Mouse (Mus musculus) CD4-positive helper T cell, adult 2 months (primary cell): ENCODE measurements around the gene Tnr.

Experiments used
- DNase-seq: peaks from one replicate; pipeline ENCODE4 v3.0.0-alpha.2; 2012; ENCODE audit warnings: low read depth, missing footprints, low spot score

Tnr gene

DNA sequence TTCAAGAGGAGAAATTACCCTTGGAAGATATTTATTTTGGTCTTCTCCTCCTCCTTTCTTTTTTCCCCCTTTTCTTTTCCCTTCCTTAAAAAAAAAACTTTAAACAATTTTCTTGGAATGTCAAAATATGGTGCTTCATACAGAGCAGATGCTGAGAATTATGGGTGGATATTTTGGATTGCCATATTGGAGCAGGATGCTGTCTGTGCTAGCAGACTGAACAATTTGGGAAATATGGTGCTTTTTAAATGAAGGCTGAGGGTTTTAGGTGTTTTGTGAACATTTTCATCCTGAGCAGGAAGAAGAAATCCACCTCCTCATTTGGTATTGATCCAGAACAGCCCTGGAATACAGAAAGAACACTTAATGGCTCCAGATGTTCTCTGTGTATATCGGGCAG is 41.6 kb downstream of the Tnr start:
- DNase-seq, result no peak

DNA sequence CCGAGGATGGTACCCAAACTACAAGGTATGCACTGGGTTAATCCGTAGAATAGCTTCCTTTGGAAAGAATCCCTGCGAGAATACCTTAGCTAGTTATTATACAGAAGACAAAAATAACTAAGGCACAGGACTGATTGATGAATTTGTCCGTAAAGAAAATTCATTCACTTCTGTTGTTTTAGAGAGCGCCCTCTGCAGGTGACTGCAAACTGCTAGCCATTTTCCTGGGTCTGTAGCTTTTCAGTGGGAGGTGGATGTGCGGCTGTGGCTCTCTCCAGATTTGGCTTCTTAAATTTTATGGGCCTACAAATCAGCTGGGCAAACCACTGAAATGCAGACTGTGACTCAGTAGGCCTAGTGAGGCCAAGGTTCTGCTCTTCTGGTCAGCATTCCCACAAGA is 42.5 kb downstream of the Tnr start:
- no peak for DNase-seq

- DNase-seq, result no peak
Measured at GRCm38 (mm10) chr1:159567171-159567570, 43.6 kb downstream of the Tnr start.

- DNase-seq, result no peak
Measured at GRCm38 (mm10) chr1:159570270-159570669, 46.7 kb downstream of the Tnr start.

GRCm38 (mm10) chr1:159570831-159571230 is 47.3 kb downstream of the Tnr start:
- DNase-seq, result no peak

- DNase-seq, result no peak
Measured at GRCm38 (mm10) chr1:159571951-159572350, 48.4 kb downstream of the Tnr start.

GRCm38 (mm10) chr1:159573116-159573515 is 49.5 kb downstream of the Tnr start:
- DNase-seq, result no peak

GRCm38 (mm10) chr1:159574661-159575060 is 51.1 kb downstream of the Tnr start:
- no peak for DNase-seq

- no peak for DNase-seq
Measured at GRCm38 (mm10) chr1:159576246-159576645, 52.7 kb downstream of the Tnr start.

- DNase-seq, result no peak
Measured at GRCm38 (mm10) chr1:159578391-159578790, 54.8 kb downstream of the Tnr start.

- DNase-seq, result no peak
Measured at GRCm38 (mm10) chr1:159580335-159580921, 56.9 kb downstream of the Tnr start.

- DNase-seq, result no peak
Measured at GRCm38 (mm10) chr1:159583877-159584276, 60.3 kb downstream of the Tnr start.

GRCm38 (mm10) chr1:159588741-159589140 is 65.2 kb downstream of the Tnr start:
- DNase-seq, result no peak

- no peak for DNase-seq
Measured at GRCm38 (mm10) chr1:159594099-159595058, 70.8 kb downstream of the Tnr start.

- no peak for DNase-seq
Measured at GRCm38 (mm10) chr1:159595729-159596128, 72.2 kb downstream of the Tnr start.

GRCm38 (mm10) chr1:159596640-159597039 is 73.1 kb downstream of the Tnr start:
- DNase-seq, result no peak

GRCm38 (mm10) chr1:159613561-159613960 is 90.0 kb downstream of the Tnr start:
- DNase-seq, result no peak

- DNase-seq, result no peak
Measured at GRCm38 (mm10) chr1:159614062-159614601, 90.6 kb downstream of the Tnr start.

DNA sequence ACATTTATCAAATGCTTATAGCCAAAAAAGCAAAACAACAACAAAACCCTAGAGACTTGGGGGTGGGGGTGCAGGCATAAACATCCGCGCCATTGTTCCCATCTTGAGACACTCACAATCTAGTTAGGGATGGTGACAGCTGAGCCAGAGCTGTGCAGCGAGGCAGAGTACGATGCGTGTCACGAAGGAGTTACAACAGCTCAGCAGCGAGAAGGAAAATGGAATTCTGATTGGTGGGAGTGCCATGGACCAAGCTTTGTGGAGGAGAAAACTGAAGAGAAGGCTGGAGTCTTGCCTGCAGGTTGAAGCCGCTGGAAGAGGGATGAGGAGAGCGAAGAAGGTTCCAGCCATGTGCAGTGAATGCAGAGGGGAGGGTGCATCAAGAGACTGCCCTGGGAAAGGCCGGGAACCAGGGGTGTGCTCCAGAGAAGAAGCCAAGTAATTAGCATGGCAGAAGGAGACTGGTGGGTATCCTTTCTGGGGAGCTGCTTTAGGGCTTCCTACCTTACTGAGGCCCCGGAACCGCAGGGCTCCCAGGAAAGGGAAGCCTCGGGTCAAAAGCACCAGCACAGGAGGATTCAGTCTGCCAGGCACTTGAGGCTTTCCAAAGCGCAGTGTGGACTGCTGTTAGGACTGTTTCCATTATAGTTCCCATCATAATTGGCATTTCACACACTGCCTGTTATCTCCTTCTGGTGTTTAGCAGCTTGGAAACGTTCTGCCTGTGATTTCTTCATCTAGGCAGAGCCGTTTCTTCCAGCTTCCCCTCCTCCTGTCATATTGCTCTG is 91.3 kb downstream of the Tnr start:
- no peak for DNase-seq

- DNase-seq, result no peak
Measured at GRCm38 (mm10) chr1:159615686-159616085, 92.1 kb downstream of the Tnr start.

- no peak for DNase-seq
Measured at GRCm38 (mm10) chr1:159619205-159619604, 95.6 kb downstream of the Tnr start.

- DNase-seq, result no peak
Measured at GRCm38 (mm10) chr1:159621321-159621720, 97.8 kb downstream of the Tnr start.
